ENCODE assay signal across 8 mouse cellular contexts in the genomic region with DNA sequence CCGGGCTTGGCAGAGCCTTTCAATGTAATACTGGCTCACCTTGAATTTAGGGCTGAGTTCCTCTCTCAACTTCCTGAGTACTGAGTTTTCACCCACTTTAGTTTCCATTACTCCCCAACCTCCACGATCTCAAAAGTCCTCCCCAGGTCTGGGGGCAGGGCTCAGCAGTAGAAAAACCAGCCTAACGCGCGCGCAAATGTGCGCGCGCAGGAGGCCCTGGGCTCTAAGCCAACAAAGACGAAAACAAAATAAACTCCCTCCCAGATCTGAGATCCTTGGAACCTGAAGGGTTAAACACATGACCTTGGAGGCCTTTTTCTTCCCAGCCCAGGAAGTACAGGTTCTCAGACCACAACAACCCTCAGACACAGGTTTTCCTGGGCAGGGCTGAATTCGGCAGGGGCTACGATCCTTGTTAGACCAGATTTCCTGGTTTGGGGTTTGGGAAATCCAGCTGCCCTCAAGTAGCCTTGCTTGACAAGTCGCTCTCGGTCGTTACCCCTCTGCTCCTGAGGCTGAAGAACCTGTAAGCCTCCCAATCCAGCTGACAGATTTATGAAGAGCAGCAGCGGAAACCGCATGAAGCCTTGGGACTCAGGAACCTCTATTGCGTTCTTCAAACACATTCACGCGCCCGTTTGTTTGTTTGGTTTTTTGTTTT. TPM values are rescaled to one million over a fixed set of nuclear protein-coding genes. Genes with fewer than 3 reads are reported as not detected.
DNase-seq lines count a peak whose midpoint lies in the region; ATAC-seq lines count a peak whose summit lies in the region.

No protein-coding gene starts in this region.

- peak overlapping the region; percentile 86 for H3K27ac ChIP-seq in kidney, embryonic 15.5 days
- peak overlapping the region; percentile 66 for H3K27ac ChIP-seq in stomach, embryonic 16.5 days (ENCODE audit: low read length)

- peak overlapping the region; percentile 32 for H3K4me3 ChIP-seq in kidney, embryonic 15.5 days (replicated peaks)
- H3K4me3 ChIP-seq in stomach, embryonic 16.5 days (replicated peaks; ENCODE audit: low read length): peak overlapping the region; percentile 36

- no peaks in the 10 kb centered on the region for H3K9me3 ChIP-seq in kidney, embryonic 15.5 days (replicated peaks)
- no peaks in the 10 kb centered on the region for H3K9me3 ChIP-seq in stomach, embryonic 16.5 days (replicated peaks; ENCODE audit: control insufficient read depth, low read length)

- peak overlapping the region; percentile 59 for H3K4me2 ChIP-seq in kidney, embryonic 15.5 days
- peak overlapping the region; percentile 53 for H3K4me2 ChIP-seq in stomach, embryonic 16.5 days (ENCODE audit: low read depth, low read length)

- H3K36me3 ChIP-seq in kidney, embryonic 15.5 days: no peaks in the 10 kb centered on the region
- H3K36me3 ChIP-seq in stomach, embryonic 16.5 days (ENCODE audit: control insufficient read depth, insufficient read depth, low read length): no peaks in the 10 kb centered on the region

- peak; percentile 80 for DNase-seq in ZHBTc4 (ENCODE audit: low read depth, low spot score)
- DNase-seq in heart, adult 9 months (ENCODE audit: low spot score in 2 of 2): peak; percentile 38 to 55
- DNase-seq in lung, postnatal 36 days: peak; percentile 81
- no peak for DNase-seq in layer of hippocampus, postnatal 36 days
- DNase-seq in cerebellum, postnatal 14 days: no peak

- 22% methylated on average over 21 of the region's 21 CpGs for WGBS in kidney, embryonic 15.5 days
- WGBS in stomach, embryonic 16.5 days: 17% methylated on average over 21 of the region's 21 CpGs

- H3K27me3 ChIP-seq in kidney, embryonic 15.5 days: no peaks in the 10 kb centered on the region
- no peaks in the 10 kb centered on the region for H3K27me3 ChIP-seq in stomach, embryonic 16.5 days (ENCODE audit: control insufficient read depth, insufficient read depth, low read length)

- H3K4me1 ChIP-seq in kidney, embryonic 15.5 days: peaks cover 29% of the 10 kb centered on the region
- H3K4me1 ChIP-seq in stomach, embryonic 16.5 days (ENCODE audit: control insufficient read depth, insufficient read depth, low read length): peaks cover 19% of the 10 kb centered on the region

- peak; percentile 69 for ATAC-seq in CD4-positive, CD25-positive, alpha-beta regulatory T cell, adult 4 months
- 0 out of 2 replicates have a peak, but pooled peaks have one; percentile 19 for ATAC-seq in kidney, embryonic 15.5 days (replicated peaks; ENCODE audit: low FRiP score)
- peak; percentile 66 for ATAC-seq in stomach, embryonic 16.5 days (ENCODE audit: insufficient read depth, low FRiP score)

- H3K9ac ChIP-seq in kidney, embryonic 15.5 days: 0 out of 2 replicates have a peak overlapping the region, but pooled peaks have one; percentile 15
- peak overlapping the region; percentile 59 for H3K9ac ChIP-seq in stomach, embryonic 16.5 days (ENCODE audit: low read length)

RNA-seq across cellular contexts. Expression of a gene that starts 45.6 kb away (rescaled TPM):
- 100 to 1,000 TPM; 269 to 371 TPM for polyA plus RNA-seq in CD4-positive, CD25-positive, alpha-beta regulatory T cell, adult 4 months (2017; shearing (Covaris generic))
- polyA plus RNA-seq in kidney, embryonic 15.5 days (2015; fragmentation: Nextera tagmentation; extraction: Ambion mirVana): 459 and 522 TPM in 2 replicates
- 417 and 432 TPM in 2 replicates for polyA plus RNA-seq in stomach, embryonic 16.5 days (2015; fragmentation: Nextera tagmentation; extraction: Ambion mirVana)
- 100 to 1,000 TPM; 137 TPM for total RNA-seq in layer of hippocampus, postnatal 36 days (2021)

Comparison
In these comparisons a context has a peak if more than half of its experiments do, and no peak if none do; other contexts are left out.
1. ATAC-seq: peak in every context shown above with its lines; median percentile 69 in CD4-positive, CD25-positive, alpha-beta regulatory T cell, adult 4 months; 66 in stomach, embryonic 16.5 days; 19 in kidney, embryonic 15.5 days.
2. DNase-seq: peak in ZHBTc4 (single experiment), heart, adult 9 months (2 of 2) and lung, postnatal 36 days (single experiment); none in layer of hippocampus, postnatal 36 days (0 of 2) and cerebellum, postnatal 14 days (0 of 2).